Mouse (Mus musculus) adrenal gland, adult 8-10 months (tissue): ENCODE measurements around the gene Slc22a3. TPM values are rescaled to one million over a fixed set of nuclear protein-coding genes. Genes with fewer than 3 reads are reported as not detected.

Experiments
- DNase-seq: peaks from one replicate; pipeline ENCODE4 v3.0.0; 2022
- total RNA-seq, 4 experiments: library from RNA; stranded (reverse); gene quantifications; 2 replicates each; pipeline ENCODE4 v1.2.4; 2022

Gene Slc22a3
- total RNA-seq = 10 to 100 TPM in 1 of 4 experiments, 1 to 10 TPM in 3; 2.5 to 12.0 (median 4.0) TPM

GRCm38 (mm10) chr17:12507654-12508204, at the start of gene Slc22a3:
Slc22a3 (minus strand) TSS chr17:12507704.
- no peak for DNase-seq

- DNase-seq = peak; percentile 47
These were observed 27.0 kb upstream of the Slc22a3 start for GRCm38 (mm10) chr17:12534353-12535145.

GRCm38 (mm10) chr17:12532115-12532514, 24.6 kb upstream of the Slc22a3 start:
- peak; percentile 23 for DNase-seq

- peak; percentile 23 for DNase-seq
These were observed 22.6 kb upstream of the Slc22a3 start for GRCm38 (mm10) chr17:12530081-12530480.

GRCm38 (mm10) chr17:12529384-12529985, 22.0 kb upstream of the Slc22a3 start:
- DNase-seq = no peak

GRCm38 (mm10) chr17:12519089-12519488, 11.6 kb upstream of the Slc22a3 start:
- DNase-seq = no peak

GRCm38 (mm10) chr17:12518194-12518593, 10.7 kb upstream of the Slc22a3 start:
- peak; percentile 21 for DNase-seq

- DNase-seq = no peak
These were observed 6.5 kb upstream of the Slc22a3 start for GRCm38 (mm10) chr17:12513997-12514396.

GRCm38 (mm10) chr17:12513107-12513923, 5.8 kb upstream of the Slc22a3 start:
- no peak for DNase-seq

GRCm38 (mm10) chr17:12511193-12511592, 3.7 kb upstream of the Slc22a3 start:
- DNase-seq = no peak

GRCm38 (mm10) chr17:12508376-12508775, 872 bp upstream of the Slc22a3 start:
- DNase-seq = no peak

GRCm38 (mm10) chr17:12506903-12507563, 471 bp downstream of the Slc22a3 start:
- no peak for DNase-seq

- no peak for DNase-seq
These were observed 1.8 kb downstream of the Slc22a3 start for GRCm38 (mm10) chr17:12505708-12506107.

- no peak for DNase-seq
These were observed 8.1 kb downstream of the Slc22a3 start for GRCm38 (mm10) chr17:12499426-12499825.

- DNase-seq = no peak
These were observed 11.9 kb downstream of the Slc22a3 start for GRCm38 (mm10) chr17:12495558-12495957.

GRCm38 (mm10) chr17:12491591-12491990, 15.9 kb downstream of the Slc22a3 start:
- no peak for DNase-seq

GRCm38 (mm10) chr17:12489888-12490287, 17.6 kb downstream of the Slc22a3 start:
- DNase-seq = no peak

- DNase-seq = no peak
These were observed 21.8 kb downstream of the Slc22a3 start for GRCm38 (mm10) chr17:12485657-12486056.

- DNase-seq = no peak
These were observed 28.1 kb downstream of the Slc22a3 start for GRCm38 (mm10) chr17:12479416-12479815.

GRCm38 (mm10) chr17:12474509-12475083, 32.9 kb downstream of the Slc22a3 start:
- no peak for DNase-seq

GRCm38 (mm10) chr17:12472547-12472946, 35.0 kb downstream of the Slc22a3 start:
- DNase-seq = no peak

- no peak for DNase-seq
These were observed 38.8 kb downstream of the Slc22a3 start for GRCm38 (mm10) chr17:12468745-12469144.
